Mouse (Mus musculus) granulocyte monocyte progenitor cell, adult 5-6 weeks (primary cell): ENCODE results near the gene Slc9a9. TPM values are rescaled to one million over a fixed set of nuclear protein-coding genes. Genes with fewer than 3 reads are reported as not detected.
A peak's percentile ranks its signal among the peaks of the same experiment; 100 is the strongest.

Experiments
- ATAC-seq: replicated peaks from 2 replicates; pipeline ENCODE4 v1.8.0; 2016; ENCODE audit warnings: mild to moderate bottlenecking, moderate TSS enrichment, inconsistent platforms; ENCODE audit not compliant: poor library complexity, severe bottlenecking
- total RNA-seq, 2 experiments: library from RNA; stranded (forward) in 1 of 2; stranded (reverse) in 1 of 2; fragments of 200-712, 200-1000 nt in 1 of 2; fragments of >200 nt in 1 of 2; fragmentation: Nextera tagmentation in 1 of 2; gene quantifications; 2 replicates each; pipeline ENCODE4 v1.2.3; 2014 to 2017

Slc9a9 gene
- total RNA-seq, 2 experiments from 2014 or later: 7.6 to 10.5 TPM

DNA sequence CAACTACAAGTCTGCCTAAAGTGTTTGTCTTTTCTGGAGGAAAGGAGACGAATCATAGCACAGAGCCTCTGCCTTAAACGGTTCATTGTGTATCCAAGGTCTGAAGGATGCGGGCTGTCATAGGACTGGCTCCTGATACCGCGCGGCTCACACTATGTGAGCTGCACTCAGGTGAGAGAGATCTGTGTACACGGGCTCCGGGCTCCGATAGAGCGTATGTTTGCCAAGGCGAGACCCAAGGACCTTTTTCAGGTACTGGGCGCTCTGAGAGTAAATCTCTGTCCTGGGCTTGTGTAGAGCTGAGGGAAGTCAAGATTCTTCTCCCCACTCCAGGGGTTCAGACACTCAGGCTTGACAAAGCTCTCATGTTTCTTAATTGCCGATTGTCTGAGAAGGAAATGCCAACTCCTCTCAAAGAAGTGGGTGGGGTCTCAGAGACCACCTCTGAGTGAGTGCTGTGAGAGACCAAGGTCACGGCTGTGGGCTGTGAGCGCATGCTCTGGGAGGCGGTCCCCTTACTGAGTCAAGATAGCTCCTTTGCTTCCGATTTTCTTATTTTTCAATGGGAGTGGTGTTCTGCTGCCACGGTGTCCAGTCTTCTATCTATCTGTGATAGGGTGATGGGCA is 10.9 kb downstream of the Slc9a9 start:
- no peak for ATAC-seq

DNA sequence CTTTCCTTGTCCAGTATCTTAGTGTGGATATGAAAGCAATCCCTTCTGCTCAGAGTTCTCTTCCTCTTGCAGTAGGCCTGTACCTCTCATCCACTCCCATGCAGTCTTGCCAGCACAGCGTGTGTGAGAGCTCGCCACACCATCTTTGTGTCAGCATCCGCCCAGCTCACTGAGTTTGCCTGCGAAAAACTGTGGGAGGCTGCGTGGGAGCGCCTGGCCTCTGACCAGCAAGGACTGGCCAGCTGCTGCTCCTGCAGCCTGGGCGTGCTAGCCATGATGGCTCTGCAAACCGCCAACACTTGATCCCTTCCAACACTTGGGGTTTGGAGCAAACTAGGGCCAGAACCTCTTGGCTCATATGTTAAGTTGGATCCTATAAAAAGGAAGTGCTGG is 11.4 kb downstream of the Slc9a9 start:
- no peak for ATAC-seq

DNA sequence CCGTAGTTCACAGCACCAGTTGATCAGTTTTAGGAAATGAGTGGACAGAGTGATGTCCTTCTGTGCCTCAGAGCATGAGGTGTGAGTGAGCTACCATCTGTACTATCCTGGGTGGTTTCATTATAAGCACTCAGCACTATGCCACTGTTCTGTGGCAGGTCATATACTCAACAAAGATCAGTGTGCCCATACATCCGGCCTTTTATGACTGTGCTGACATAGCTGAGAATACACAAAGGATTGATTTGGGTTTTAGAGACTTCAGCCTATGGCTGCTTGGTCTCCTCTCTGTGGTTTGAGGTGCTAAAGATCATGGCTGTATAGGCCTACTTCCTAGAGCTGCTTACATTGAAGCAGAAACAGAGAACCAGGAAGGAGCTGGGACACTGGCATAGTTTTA is 12.6 kb downstream of the Slc9a9 start:
- ATAC-seq: no peak

DNA sequence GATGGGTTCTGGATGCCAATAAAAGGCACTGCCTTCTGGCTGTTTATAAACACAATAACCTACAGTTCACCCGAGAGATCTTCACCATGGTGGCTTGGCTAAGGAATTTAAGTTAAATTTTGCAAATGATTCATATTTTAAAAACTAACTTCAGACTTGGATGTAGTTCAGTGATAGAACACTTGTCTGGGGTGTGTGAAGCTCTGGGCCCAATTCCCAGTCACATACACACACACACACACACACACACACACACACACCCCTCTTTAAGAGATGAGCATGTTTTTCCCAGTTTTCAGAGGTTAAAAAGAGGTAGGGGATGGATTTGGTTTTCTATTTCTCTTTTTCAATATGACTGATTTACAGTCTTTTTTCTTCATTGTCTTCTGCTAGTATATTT is 15.9 kb downstream of the Slc9a9 start:
- ATAC-seq: no peak

DNA sequence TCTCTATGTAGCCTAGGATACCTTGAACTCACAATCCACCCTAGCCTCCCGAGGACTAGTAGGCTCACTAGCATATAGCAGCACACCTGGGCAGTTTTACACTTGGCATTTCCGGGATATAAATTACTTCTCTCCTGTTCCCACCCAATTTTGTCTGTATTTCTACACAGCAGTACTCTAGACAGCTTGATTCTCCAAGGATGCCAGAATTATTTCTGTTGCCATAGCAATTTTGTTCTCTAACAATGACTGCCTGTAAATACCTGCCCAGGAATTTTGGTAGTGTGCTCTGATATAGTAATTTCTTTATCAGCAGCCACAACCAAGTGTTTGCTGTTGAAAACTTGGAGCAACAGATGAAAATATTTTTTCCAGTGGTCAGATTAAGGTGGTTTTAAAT is 16.7 kb downstream of the Slc9a9 start:
- ATAC-seq: no peak

DNA sequence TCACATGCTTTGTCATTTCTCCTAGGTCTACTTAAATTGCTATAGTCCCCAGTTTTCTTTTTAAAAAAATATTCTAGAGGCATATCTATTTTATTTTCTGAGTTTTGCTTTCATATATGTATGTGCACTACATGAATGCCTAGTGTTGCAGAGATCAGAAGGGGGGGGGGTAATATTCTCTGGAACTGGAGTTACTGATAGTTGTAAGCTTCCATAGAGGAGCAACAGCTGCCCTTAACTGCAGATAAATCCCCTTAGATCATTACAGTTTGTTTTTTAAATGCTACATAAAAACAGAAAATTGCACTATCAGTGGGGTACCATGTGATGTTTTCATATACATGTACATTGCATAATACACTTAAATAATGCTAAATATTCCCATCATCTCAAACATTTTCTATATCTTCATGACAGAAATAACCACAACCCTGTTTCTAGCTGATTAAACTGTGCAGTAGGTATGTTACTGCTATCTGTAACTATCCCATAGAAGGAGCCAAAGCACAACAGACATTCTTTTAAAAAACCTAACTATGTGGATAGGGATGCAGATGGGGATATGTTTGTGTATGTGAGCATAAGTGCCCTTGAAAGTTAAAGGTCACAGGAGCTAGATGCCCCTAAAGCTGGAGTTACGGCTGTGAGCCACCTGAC is 17.6 kb downstream of the Slc9a9 start:
- ATAC-seq: no peak

DNA sequence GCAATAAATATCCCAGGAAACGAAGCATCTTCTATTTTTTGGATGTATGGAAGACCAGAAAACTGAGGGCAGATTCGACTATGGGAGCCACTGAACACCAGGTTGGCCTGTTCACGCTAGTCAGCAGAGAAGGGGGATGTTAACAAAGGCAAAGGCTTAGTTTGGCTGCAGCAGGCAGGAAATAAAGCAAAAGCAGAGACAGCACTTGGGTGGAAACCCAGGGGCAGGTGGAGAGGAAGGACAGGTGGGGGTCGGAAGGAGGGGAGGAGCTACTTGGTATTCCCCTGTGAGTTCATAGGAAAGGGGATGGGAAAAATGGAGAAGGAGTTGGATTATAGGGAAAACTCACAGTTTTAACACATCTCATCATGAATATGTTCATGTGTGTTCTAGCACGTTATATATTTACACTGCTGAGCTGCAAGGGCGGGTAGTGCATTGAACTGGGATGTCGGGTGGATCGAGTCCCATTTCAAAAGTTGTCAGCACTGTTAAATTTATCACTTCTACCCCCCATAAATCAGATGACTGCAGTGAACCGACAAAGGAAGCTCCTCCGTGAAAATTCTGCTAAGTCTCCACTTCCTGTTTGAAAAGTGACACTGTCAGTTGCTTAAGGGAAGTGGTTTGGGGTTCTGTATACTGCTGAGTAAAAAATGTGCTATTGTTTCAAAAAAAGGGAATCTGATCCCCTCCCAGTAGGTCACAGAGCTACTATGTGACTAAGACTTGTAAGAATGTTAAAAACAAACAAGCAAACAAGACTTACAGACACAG is 21.8 kb downstream of the Slc9a9 start:
- ATAC-seq: peak; percentile 78

DNA sequence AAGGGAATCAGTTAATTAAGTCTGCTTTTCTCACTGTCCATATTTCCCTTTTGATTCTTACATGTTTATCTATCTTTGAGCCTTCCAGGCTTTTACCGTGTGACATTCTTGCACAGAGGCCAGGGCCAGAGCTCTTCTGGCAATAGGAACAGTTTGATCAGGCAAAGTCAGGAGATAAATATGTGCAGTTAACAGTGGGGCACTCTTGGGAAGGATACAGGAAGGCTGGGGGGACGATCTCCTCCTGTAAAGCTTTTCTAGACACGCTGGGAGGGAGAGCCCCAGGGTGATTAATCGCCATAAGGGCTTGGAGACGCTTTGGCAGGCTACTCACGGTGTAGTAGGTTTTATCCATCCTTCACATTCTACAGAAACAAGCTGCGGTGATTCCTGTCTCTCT is 22.4 kb downstream of the Slc9a9 start:
- ATAC-seq: no peak

DNA sequence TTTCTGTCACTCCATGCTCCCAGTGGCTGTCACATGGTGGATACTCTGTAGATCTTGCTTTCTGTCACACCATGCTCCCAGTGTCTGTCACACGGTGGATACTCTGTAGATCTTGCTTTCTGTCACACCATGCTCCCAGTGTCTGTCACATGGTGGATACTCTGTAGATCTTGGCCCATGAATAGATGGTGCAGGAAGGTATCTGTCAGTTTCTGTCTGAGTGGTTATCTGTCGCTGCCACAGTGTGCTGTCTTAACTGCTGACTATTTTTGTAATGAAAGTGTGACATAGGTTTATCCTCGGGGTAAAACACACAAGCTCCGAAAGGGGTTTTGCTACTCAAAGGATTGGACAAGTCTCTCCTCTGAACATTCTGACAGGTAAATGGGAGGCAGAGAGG is 24.5 kb downstream of the Slc9a9 start:
- ATAC-seq: no peak

DNA sequence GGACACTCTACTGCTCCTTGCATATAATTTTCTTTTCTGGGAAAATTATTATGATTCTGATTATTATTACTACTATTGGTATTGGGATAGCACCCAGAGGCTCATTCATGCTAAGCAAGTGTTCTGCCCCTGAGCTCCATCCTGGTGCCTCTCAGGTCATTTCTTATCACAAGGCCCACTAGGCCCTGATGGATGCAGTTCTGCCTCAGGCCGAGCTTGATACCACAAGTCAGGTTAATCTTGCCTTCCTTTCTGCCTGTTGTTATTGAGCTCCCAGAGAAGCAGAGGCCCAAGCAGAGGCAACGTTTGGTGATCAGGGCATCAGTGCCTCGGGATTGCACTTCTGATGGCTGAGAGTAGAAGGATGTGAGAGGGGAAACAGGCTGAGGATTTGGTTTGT is 25.3 kb downstream of the Slc9a9 start:
- ATAC-seq: no peak

DNA sequence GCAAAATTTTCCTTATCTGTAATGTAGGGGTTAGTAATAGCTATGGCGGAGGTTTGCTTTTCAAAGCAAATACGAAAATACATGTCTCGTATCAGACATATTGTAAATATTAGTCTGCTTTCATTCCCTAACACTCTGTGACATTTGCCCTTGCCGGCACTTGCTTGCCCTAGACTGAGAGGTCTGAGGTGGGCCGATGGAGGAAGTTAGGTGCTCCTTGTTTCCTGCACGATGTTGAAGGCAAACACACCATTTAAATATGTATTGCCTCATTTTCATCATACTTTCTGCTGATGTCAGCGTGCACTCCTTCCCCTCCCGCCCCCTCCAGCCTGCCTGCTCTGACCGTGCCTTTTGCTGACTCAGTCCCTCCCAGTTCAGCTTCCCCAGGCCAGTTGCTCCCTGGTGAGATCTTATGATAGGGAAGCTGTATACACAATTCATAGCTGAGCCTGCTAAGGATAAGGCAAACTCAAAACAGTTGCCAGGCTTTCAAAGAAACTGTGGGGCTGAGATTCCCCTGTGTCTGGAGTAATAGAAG is 26.9 kb downstream of the Slc9a9 start:
- ATAC-seq: peak; percentile 84

DNA sequence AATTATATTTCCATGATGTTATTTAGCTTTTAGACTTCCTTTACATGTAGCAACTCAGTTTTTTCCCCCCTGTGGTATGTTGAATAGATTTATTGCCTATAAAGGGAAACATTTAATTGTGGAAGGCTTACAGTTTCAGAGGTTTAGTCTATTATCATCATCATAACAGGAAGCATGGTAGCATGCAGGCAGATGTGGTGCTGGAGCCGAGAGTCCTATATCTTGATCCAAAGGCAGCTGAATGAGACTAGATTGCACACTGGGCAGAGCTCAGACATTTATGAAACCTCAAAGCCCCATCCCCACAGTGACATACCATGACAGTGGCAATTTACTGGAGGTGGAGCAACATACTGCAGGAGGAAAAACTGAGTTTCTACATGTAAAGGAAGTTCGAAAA is 28.5 kb downstream of the Slc9a9 start:
- 0 out of 2 replicates have a peak, but pooled peaks have one; percentile 15 for ATAC-seq

DNA sequence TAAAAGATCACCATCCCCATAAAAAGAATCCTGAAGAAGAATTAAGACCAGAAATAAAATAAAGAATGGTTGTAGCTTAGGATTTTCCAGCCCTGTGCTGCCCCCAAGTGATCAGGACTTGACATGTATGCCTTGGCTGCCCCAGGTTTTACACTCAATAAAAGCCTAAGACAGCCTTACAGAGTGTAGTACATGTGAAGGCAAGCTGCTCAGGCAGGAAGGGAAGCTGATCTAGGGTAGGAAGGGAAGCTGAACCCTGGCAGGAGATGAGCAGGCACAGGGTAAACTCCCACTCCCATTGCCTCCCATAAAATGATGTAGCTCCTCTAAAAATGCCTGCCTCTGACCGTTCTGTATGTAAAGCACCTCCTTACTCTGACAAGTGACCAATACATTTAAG is 30.8 kb downstream of the Slc9a9 start:
- ATAC-seq: no peak

DNA sequence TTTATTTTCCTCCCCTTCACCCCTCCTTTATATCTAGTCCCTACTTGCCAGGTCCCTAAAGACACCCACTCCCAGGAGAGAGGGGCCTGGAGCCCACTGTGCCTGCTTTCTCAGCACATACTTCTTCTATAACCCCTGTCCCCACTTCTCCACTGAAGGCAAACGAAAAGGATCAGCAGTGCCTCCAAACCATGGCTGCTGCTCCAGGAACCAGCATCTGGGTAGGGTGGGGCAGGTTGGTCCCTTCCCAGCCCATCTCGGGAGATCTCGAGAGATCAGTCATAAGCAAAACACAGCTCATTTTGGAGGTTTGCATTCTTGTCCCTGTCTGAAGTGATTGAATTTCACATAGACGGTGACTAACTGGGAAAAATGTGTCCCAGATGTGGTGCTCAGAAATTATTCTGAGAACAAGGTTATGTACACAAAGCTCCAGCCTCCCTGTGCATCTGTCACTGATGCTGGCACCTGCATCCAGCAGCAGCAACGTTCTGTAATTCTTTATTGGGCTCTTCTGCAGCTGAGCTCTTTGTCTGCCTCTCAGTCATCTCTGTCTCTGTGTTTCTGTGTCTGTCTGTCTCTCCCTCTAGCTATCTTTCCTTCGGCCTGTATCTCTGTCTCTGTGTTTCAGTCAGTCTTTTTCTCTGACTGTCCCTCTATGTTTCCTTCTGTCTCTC is 31.6 kb downstream of the Slc9a9 start:
- no peak for ATAC-seq

DNA sequence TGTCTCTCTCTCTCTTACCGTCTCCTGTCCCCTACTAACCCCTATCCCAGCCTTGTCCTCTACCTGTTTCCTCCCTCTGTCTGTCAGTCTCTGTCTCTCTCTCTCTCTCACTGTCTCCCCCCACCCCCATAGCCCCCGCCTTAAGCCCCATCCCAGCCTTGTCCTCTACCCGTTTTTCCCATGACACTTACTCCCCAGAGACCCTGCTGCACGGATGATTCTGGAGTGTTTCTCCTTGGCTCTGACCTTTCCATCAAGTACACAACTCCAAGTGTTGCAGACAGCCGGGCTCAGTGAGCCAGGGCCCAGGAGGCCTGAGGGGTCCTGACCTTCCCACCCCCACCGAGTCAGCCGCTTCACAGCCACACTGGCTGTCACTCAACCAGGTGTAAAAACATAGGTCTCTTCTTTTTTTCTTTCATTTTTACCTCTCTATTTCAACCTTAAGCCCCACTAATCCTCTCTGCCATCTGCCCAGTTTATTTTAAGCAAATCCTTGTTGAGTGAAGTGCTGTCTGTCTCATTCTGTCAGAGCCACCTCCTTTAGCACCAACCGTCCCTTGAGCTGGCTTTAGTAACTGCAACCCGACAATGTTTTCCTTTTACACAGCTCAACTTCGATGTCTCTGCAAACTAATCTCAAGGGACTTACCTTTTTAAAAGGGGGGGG is 32.4 kb downstream of the Slc9a9 start:
- ATAC-seq: no peak

DNA sequence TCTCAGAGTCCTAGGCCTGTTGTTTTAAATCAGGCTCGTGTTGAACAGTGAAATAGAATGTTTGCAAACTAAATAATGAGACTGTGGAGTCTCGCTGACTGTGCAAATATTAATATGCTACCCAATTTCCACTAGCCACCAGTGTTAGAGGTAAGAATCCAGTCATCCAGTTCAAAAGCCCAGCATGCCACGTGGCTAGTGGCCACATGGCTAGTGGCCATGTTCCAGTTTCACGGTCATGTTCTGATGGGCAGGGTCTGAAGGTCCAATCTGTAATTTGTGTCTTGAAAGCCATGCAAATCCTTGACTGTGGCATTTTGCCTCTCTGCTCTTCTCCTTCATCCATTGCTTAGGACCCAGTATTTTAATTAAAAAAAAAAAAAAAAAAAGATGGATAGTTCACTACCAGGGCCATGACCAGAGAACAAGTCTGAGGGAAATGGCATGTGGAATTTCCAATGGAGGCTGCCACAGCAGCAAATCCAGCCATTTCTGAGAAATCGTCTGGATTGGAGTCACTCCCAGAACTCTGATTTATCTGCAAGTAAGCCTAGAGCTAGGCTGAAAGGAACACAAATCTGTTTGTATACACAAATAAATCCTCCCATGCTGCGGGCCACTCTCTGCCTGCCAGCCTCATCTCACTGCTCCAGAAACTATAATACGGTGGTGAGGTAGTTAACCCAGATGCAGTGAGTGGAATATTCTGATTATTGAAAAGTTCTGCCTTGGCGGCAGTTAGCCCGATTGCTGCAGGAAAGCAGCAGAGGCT is 35.5 kb downstream of the Slc9a9 start:
- no peak for ATAC-seq

DNA sequence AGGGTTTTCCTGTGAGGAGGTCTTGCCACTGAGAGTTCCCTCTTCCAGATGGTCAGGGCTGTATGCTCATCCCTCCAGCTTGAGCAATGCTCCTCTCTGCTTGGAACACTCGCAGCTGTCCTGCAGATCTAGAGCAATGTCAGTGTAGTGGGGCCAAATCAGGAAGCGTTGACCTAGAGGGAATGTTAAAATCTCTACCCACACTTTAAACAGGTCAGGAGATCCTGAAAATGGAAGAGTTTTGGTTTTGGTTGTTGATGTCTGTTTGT is 36.0 kb downstream of the Slc9a9 start:
- peak; percentile 82 for ATAC-seq

DNA sequence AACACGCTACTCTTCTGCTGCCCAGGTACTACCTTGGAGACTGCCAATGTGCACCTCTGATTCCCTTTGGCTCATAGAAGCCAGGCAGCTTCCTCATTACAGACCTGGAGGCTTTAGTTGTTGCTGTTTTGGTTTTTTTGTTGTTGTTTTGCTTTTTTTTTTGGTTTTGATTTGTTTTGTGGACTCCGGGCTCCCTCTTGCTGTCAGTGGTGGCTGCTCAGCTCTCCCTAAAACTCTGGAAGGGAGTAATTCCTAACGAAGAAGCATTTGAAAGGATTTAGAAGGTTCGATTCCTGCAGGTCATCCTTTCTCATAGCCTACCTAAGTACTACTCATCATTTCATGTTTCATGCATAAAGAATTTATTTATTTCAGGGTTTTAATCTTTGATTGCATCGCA is 42.4 kb downstream of the Slc9a9 start:
- ATAC-seq: no peak

DNA sequence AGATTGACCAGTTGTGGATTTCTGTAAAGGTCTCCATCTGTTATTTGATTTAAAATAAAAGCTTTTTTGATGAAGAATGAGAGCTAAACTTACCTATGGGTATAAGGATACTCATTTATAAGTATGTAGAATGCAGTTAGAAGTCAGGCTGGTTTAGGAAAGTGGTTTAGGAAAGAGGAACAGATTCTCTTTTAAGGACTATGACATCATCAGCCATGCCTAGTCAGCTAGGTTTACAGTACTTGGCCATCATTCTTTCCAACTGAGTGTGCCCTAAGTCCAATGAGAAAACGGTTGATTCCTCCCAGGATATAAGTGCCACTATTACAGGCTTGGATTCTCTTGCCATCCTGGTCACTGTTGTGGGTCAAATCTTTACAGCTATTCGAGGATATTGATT is 47.0 kb downstream of the Slc9a9 start:
- peak; percentile 71 for ATAC-seq

DNA sequence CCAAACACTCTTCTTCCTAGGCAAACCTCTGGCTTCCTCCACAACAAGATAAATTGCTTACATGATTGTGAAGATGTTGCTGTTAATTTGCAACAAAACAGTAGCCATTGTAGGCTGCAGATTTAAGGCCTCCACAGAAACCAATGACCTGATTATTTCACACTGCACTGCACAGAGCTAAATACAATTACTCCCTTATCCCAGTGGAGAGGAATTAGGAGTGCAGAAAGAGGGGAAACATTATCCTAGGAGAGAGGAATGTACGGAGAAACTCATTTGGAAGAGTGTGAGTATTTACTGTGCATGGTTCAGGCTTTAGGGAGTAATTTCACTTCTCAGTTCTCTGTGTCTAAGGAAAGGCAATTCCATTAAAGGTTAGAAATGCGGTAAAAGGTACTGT is 53.9 kb downstream of the Slc9a9 start:
- no peak for ATAC-seq
